Mouse (Mus musculus) adipocyte (in vitro differentiated cells): Measurements from ENCODE around the gene Tmem131.

Experiments
- DNase-seq: peaks from one replicate; pipeline ENCODE4 v3.0.0-alpha.2; 2016; ENCODE audit warnings: low spot score

The Tmem131 gene

GRCm38 (mm10) chr1:36886489-36886888, 57.0 kb downstream of the Tmem131 start:
- no peak for DNase-seq

DNA sequence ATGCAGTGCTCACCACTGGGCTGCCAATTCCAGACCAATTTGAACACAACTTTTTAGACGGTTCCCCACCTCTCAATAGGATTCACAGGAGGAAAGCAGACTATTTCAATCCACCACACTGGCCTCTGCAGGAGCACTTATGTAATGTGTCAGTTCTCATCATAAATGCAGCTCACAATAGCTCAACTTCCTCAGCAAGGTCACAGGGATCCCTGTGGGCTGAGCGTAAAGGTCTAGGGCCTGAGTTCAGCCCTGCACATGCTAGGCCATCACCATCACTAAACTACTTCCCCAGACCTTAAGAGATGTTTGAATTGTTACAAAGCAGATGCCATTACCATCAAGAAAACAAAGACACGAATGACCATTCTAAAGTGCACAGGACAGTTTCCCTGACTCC, 58.9 kb downstream of the Tmem131 start:
- DNase-seq = no peak

- peak; percentile 61 for DNase-seq
These were observed 59.7 kb downstream of the Tmem131 start for GRCm38 (mm10) chr1:36883805-36884204.

GRCm38 (mm10) chr1:36879154-36879553, 64.3 kb downstream of the Tmem131 start:
- no peak for DNase-seq

GRCm38 (mm10) chr1:36877126-36877525, 66.3 kb downstream of the Tmem131 start:
- no peak for DNase-seq

DNA sequence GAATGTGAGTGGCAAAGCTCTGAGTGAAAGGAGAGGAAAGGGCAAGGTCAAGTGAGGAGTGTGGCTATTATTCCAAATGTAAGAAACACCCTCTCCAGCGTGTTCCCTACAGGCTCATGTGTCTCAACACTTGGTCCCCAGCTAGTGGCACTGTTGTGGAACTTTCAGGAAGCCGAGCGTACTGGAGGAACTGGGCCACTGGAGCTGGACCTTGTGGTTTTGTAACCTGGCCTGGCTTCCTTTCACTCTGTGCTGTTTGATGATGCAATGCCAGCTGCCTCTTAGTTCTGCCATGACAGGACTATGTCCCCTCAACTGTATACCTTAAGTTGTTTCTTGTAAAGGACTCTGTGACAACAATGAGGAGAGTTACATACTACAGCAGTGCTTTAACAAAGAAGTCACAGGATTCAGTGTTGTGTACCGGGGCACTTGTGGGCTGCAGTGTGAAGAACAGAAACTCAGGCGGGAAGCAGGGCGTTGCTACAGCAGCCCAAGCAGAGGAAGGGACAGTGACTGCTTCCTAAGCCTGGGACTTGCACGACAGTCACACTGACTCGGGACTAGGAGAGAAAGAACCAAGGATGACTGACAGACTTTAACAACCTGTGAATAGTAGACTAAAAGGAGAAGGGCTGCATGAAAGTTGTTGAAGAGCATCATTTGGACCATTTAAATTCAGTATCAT, 68.4 kb downstream of the Tmem131 start:
- peak; percentile 69 for DNase-seq

- DNase-seq = no peak
These were observed 72.2 kb downstream of the Tmem131 start for GRCm38 (mm10) chr1:36871238-36871637.

DNA sequence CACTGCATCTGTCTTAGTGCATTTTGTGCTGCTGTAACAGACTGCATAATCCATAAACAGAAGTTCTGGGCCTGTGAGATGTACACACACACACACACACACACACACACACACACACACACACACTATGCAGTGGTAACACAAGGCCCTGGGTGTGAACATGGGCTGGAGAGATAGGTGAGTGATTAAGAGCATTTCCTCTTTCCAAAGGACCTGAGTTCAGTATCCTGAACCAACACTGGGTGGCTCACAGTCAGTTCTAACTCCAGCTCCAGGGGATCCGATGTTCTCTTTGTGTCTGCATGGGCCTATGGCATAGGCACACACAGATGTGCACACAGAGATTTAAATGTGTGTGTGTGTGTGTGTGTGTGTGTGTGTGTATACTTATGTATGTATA, 72.9 kb downstream of the Tmem131 start:
- no peak for DNase-seq

GRCm38 (mm10) chr1:36864757-36865156, 78.7 kb downstream of the Tmem131 start:
- DNase-seq = no peak

DNA sequence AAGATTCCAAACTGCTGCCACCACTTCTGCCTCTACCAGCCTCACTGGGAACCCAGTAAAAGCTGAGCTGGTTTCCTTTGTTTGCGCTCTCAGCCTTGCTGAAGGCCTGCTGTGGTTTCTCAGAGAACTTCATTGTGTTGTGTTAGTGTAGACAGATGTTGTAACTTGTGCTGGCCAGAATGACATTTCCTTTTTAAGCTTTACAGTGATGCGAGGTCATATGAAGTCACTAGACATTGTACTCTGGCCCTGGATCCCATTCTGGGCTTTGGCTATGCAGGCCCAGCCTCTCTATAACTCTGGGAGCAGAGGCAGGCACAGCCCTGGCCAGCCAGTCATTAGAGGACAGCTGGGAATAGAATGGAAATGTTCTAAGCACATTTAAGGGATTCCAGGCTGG, 81.7 kb downstream of the Tmem131 start:
- DNase-seq = no peak

- DNase-seq = no peak
These were observed 82.6 kb downstream of the Tmem131 start for GRCm38 (mm10) chr1:36860876-36861275.

GRCm38 (mm10) chr1:36860431-36860849, 83.0 kb downstream of the Tmem131 start:
- no peak for DNase-seq

GRCm38 (mm10) chr1:36857081-36857480, 86.4 kb downstream of the Tmem131 start:
- no peak for DNase-seq

- no peak for DNase-seq
These were observed 89.2 kb downstream of the Tmem131 start for GRCm38 (mm10) chr1:36854198-36854765.

- no peak for DNase-seq
These were observed 91.4 kb downstream of the Tmem131 start for GRCm38 (mm10) chr1:36852085-36852484.

GRCm38 (mm10) chr1:36851392-36851791, 92.1 kb downstream of the Tmem131 start:
- no peak for DNase-seq

DNA sequence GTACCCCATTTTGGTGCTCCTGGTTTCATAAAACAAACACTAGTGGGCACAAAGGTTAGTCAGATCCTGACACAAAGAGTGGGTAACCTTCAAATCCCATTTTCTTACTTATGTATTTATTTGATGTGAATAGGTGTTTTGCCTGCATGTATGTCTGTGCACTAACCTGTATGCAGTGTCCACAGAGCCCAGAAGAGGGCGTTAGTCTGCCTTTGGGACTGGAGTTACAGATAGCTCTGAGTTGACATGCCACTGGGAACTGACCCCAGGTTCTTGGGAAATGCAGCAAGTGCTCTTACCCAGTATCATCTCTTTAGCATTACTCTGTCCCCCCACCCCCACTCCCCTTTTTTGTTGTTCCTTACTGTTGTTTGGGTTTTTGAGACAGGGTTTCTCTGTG, 95.4 kb downstream of the Tmem131 start:
- DNase-seq = no peak

DNA sequence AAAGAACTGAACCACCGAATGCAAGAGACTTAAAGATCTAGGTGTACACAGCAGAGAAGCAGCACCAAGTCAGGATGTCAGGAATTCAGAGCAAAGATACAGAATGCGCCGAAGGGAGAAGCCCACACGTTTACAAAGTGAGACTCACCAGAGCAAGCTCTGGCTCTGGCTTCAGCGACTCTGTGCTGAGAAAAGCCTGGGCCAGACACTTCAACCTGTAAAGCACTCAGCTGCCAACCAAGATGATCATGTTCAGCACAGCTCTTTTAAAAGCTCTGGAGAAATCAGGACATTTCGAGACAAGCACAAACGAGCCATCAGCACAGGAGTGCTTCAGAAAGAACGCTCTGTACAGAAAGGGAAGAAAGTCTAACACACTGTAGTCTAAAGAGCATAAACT, 96.2 kb downstream of the Tmem131 start:
- DNase-seq = no peak

- DNase-seq = no peak
These were observed 98.4 kb downstream of the Tmem131 start for GRCm38 (mm10) chr1:36845031-36845430.

- DNase-seq = no peak
These were observed 101.7 kb downstream of the Tmem131 start for GRCm38 (mm10) chr1:36841806-36842205.

- no peak for DNase-seq
These were observed 102.5 kb downstream of the Tmem131 start for GRCm38 (mm10) chr1:36840959-36841358.

DNA sequence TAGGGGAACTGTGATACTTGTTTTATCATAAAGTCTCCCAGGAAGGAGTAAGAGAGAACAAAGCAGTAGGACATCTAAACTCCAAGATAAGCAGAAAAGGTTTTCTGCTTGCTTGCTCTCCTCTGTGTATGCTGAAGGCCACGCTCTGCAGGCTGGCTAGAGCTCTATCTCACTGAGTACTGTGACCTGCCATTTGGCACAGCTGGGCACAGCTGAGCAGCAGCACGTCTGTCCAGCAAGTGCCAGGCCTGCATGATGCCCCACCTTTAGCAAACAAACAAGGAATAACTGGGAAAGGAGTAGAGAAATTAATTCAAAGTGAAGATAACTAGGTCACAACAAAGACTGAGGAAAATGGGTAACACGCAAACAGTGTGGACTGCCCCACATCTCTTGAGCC, 103.6 kb downstream of the Tmem131 start:
- peak; percentile 13 for DNase-seq

GRCm38 (mm10) chr1:36836274-36836954, 107.1 kb downstream of the Tmem131 start:
- DNase-seq = no peak
